Mouse (Mus musculus): ENCODE measurements around the gene Cfap69. TPM values are rescaled to one million over a fixed set of nuclear protein-coding genes. Genes with fewer than 3 reads are reported as not detected.

Gene Cfap69
- polyA plus RNA-seq, 1 experiment from 2014 or later = 2.9 TPM

GRCm38 (mm10) chr5:5648817-5649569 lies 15.0 kb downstream of the Cfap69 start:
- 65% methylated on average over 6 of the region's 6 CpGs for WGBS
- no peak for ATAC-seq (ENCODE audit: insufficient number of reproducible peaks, insufficient read depth, low FRiP score, low TSS enrichment, low read depth)

DNA sequence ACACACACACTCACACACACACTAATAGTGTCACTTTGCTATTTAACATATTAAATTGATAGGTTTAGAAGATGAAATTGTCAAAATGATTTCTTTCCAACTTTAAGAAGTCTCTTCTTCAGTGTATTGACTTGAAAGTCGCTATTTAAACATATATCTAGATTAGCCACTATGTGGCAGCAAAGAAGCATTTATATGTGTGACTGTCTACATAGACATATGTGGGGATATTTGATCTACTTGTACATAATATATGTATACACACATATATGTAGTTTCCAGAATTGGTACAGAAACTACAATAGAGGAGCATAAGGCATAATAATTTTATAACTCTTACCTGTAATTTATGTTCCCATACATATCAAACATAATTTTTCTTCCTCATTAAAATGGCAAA lies 17.9 kb downstream of the Cfap69 start:
- Histone ChIP-seq H3K4me2 (no peak overlapping the region), H3K27ac (no peak overlapping the region), H3K36me3 (no peaks in the 10 kb centered on the region), H3K9me3 (no peaks in the 10 kb centered on the region), H3K9ac (no peak overlapping the region), H3K27me3 (no peaks in the 10 kb centered on the region), H3K4me1 (no peaks in the 10 kb centered on the region), H3K4me3 (no peak overlapping the region)
- no peak for ATAC-seq (ENCODE audit: insufficient number of reproducible peaks, insufficient read depth, low FRiP score, low TSS enrichment, low read depth)
- 8% methylated on average over 1 of the region's 1 CpGs for WGBS

More at GRCm38 (mm10) chr5:5648817-5649569, 15.0 kb downstream of the Cfap69 start:
- H3K27me3 ChIP-seq = no peaks in the 10 kb centered on the region
- H3K4me1 ChIP-seq = no peaks in the 10 kb centered on the region
- H3K4me2 ChIP-seq = no peak overlapping the region
- no peak overlapping the region for H3K27ac ChIP-seq
- no peaks in the 10 kb centered on the region for H3K9me3 ChIP-seq
- H3K36me3 ChIP-seq = no peaks in the 10 kb centered on the region
- no peak overlapping the region for H3K4me3 ChIP-seq
- H3K9ac ChIP-seq = no peak overlapping the region

DNA sequence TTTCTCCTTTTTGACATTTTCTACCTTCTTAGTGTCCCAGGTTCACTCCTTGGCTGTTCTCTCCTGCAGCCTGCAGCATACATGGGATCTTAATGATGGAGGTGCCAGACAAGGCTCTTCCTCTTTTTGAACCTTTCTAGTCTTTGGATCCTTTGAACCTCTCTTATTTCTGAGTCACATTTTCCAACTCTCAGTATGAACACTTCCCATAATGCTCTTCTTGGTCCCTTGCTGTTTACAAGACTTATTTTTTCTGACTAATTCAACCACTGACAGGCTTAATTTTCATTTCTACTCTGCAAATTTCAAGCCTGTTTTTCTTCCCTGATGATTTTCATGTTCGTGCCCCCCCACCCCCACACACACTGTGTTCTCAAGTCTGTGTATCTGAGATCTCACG lies 25.5 kb downstream of the Cfap69 start:
- Histone ChIP-seq H3K27ac (no peak overlapping the region), H3K27me3 (no peaks in the 10 kb centered on the region), H3K9ac (no peak overlapping the region), H3K4me1 (no peaks in the 10 kb centered on the region), H3K4me2 (no peak overlapping the region), H3K36me3 (no peaks in the 10 kb centered on the region), H3K4me3 (no peak overlapping the region), H3K9me3 (no peaks in the 10 kb centered on the region)
- WGBS = 51% methylated on average over 2 of the region's 2 CpGs
- no peak for ATAC-seq (ENCODE audit: insufficient number of reproducible peaks, insufficient read depth, low FRiP score, low TSS enrichment, low read depth)

GRCm38 (mm10) chr5:5625491-5625890 lies 38.5 kb downstream of the Cfap69 start:
- Histone ChIP-seq H3K27me3 (no peaks in the 10 kb centered on the region), H3K4me1 (no peaks in the 10 kb centered on the region), H3K9ac (no peak overlapping the region), H3K4me3 (no peak overlapping the region), H3K36me3 (no peaks in the 10 kb centered on the region), H3K9me3 (no peaks in the 10 kb centered on the region), H3K27ac (no peak overlapping the region), H3K4me2 (no peak overlapping the region)
- ATAC-seq (ENCODE audit: insufficient number of reproducible peaks, insufficient read depth, low FRiP score, low TSS enrichment, low read depth) = no peak
- 53% methylated on average over 3 of the region's 3 CpGs for WGBS

GRCm38 (mm10) chr5:5618329-5618728 lies 45.7 kb downstream of the Cfap69 start:
- H3K27ac ChIP-seq = no peak overlapping the region
- no peak for ATAC-seq (ENCODE audit: insufficient number of reproducible peaks, insufficient read depth, low FRiP score, low TSS enrichment, low read depth)
- 55% methylated on average over 4 of the region's 4 CpGs for WGBS
- H3K4me1 ChIP-seq = no peaks in the 10 kb centered on the region
- H3K4me2 ChIP-seq = no peak overlapping the region
- H3K9ac ChIP-seq = no peak overlapping the region
- H3K36me3 ChIP-seq = no peaks in the 10 kb centered on the region
- no peaks in the 10 kb centered on the region for H3K9me3 ChIP-seq
- H3K27me3 ChIP-seq = no peaks in the 10 kb centered on the region
- H3K4me3 ChIP-seq = no peak overlapping the region

- Histone ChIP-seq H3K9ac (no peak overlapping the region), H3K9me3 (no peaks in the 10 kb centered on the region), H3K27ac (no peak overlapping the region), H3K4me3 (no peak overlapping the region), H3K4me2 (no peak overlapping the region), H3K36me3 (no peaks in the 10 kb centered on the region), H3K27me3 (no peaks in the 10 kb centered on the region), H3K4me1 (no peaks in the 10 kb centered on the region)
- no peak for ATAC-seq (ENCODE audit: insufficient number of reproducible peaks, insufficient read depth, low FRiP score, low TSS enrichment, low read depth)
- 48% methylated on average over 3 of the region's 3 CpGs for whole genome bisulfite sequencing
Observed at GRCm38 (mm10) chr5:5610540-5610939, 53.5 kb downstream of the Cfap69 start.

- ATAC-seq (ENCODE audit: insufficient number of reproducible peaks, insufficient read depth, low FRiP score, low TSS enrichment, low read depth) = no peak
- H3K4me3 ChIP-seq = no peak overlapping the region
- WGBS = 87% methylated on average over 3 of the region's 3 CpGs
Observed at GRCm38 (mm10) chr5:5587686-5588085, 76.4 kb downstream of the Cfap69 start.

GRCm38 (mm10) chr5:5573749-5574317 lies 90.2 kb downstream of the Cfap69 start, which contains the start of gene Gm8773:
Gene Gm8773 (plus strand): TSS chr5:5573799.
- 0 out of 2 replicates have a peak, but pooled peaks cover 9% of the 10 kb centered on the region for H3K4me1 ChIP-seq
- peak within 1 kb of the TSS; percentile 64 for H3K9ac ChIP-seq
- no peak; the same call in 1 of the 2 replicates for ATAC-seq (ENCODE audit: insufficient number of reproducible peaks, insufficient read depth, low FRiP score, low TSS enrichment, low read depth)
- WGBS = under 1% methylated on average over 24 of the region's 24 CpGs
- H3K4me3 ChIP-seq = peak within 1 kb of the TSS; percentile 57
- H3K9me3 ChIP-seq = no peaks in the 10 kb centered on the region
- H3K36me3 ChIP-seq = no peaks in the 10 kb centered on the region
- H3K27me3 ChIP-seq = peaks cover 11% of the 10 kb centered on the region
- H3K4me2 ChIP-seq = peak within 1 kb of the TSS; percentile 88
- no peak within 1 kb of the TSS for H3K27ac ChIP-seq

More at GRCm38 (mm10) chr5:5587686-5588085, 76.4 kb downstream of the Cfap69 start:
- no peaks in the 10 kb centered on the region for H3K9me3 ChIP-seq
- H3K4me2 ChIP-seq = no peak overlapping the region
- H3K36me3 ChIP-seq = no peaks in the 10 kb centered on the region
- H3K27me3 ChIP-seq = no peaks in the 10 kb centered on the region
- no peak overlapping the region for H3K27ac ChIP-seq
- no peak overlapping the region for H3K9ac ChIP-seq
- H3K4me1 ChIP-seq = no peaks in the 10 kb centered on the region

DNA sequence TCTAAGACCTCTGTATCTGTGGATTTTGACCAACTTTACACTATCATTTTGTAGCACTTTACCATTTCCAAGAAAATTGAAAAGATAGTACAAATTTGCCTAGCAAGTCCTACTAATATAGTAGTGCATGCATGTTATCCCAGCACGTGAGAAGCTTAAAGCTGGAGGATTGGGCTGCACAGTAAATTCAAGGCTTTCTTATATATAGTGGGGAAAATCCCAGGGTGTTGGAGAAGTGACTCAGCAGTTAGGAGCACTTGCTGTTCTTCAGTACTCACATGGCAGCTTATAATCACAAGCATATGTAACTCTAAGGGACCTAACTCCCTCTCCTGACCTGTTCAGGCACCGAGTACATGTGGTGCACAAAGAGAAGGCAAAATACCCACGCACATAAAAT lies 101.6 kb downstream of the Cfap69 start:
- WGBS = 56% methylated on average over 3 of the region's 3 CpGs
- 0 out of 2 replicates have a peak, but pooled peaks cover 2% of the 10 kb centered on the region for H3K9me3 ChIP-seq
- H3K4me1 ChIP-seq = peaks cover 8% of the 10 kb centered on the region

DNA sequence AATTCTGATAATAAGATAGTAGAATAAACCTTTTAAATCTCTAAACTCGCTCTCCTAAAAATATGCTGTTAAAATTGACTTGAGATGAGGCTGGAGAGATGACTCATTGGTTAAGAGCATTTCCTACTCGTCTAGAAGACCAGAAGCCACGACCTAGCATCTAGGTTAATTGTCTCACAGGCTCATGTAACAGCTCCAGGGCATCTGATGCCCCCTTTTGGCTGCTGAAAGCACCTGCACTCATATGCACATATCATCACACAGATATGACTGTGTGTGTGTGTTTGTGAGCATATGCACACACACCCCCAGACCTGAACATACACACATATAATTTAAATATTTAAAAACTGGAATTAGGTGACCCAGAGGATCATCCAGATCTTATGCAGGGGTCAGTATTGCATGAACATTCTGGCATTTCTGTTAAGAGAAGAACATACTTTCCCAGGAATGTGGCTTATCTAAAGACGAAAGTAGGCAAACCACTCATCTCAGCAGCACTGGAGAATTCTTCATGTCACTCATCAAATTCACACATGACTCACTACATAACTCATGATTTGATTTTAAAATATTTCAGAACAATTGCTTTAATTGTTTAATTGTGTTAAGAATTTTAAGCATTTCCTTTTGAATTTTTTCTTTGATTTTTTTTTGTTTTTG lies 102.9 kb downstream of the Cfap69 start:
- no peak for ATAC-seq (ENCODE audit: insufficient number of reproducible peaks, insufficient read depth, low FRiP score, low TSS enrichment, low read depth)
- no peak overlapping the region for H3K27ac ChIP-seq
- no peaks in the 10 kb centered on the region for H3K27me3 ChIP-seq
- no peak overlapping the region for H3K4me3 ChIP-seq
- WGBS = 63% methylated on average over 4 of the region's 4 CpGs
- peaks cover 8% of the 10 kb centered on the region for H3K4me1 ChIP-seq
- no peak overlapping the region for H3K4me2 ChIP-seq
- no peaks in the 10 kb centered on the region for H3K36me3 ChIP-seq
- H3K9me3 ChIP-seq = 0 out of 2 replicates have a peak, but pooled peaks cover 2% of the 10 kb centered on the region
- H3K9ac ChIP-seq = no peak overlapping the region

More for the DNA sequence above, 101.6 kb downstream of the Cfap69 start:
- H3K27ac ChIP-seq = no peak overlapping the region
- no peak for ATAC-seq (ENCODE audit: insufficient number of reproducible peaks, insufficient read depth, low FRiP score, low TSS enrichment, low read depth)
- no peaks in the 10 kb centered on the region for H3K27me3 ChIP-seq
- no peak overlapping the region for H3K4me2 ChIP-seq
- H3K36me3 ChIP-seq = no peaks in the 10 kb centered on the region
- H3K9ac ChIP-seq = no peak overlapping the region
- no peak overlapping the region for H3K4me3 ChIP-seq

DNA sequence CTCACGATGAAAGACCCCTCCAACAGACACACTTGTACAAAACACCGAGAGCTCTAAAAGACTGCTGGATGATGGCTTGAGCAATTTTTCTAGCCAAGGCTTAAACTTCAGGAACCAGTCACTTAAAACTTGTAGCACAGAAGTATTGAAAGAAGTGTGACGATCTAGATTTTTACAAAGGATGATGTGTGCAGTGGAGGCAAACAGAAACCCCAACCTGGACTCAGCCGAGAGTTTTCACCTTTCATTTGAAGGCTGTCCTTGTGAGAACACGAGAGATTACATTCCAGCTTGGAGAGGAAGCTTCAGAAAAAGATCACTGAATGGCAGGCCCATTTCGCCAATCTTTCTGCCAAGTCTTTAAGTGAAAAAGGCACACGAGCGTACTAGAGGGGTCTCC lies 104.2 kb downstream of the Cfap69 start:
- Histone ChIP-seq H3K27me3 (no peaks in the 10 kb centered on the region), H3K9me3 (0 out of 2 replicates have a peak, but pooled peaks cover 2% of the 10 kb centered on the region), H3K4me2 (peak overlapping the region; percentile 61), H3K4me1 (peaks cover 8% of the 10 kb centered on the region), H3K36me3 (peaks cover under 1% of the 10 kb centered on the region), H3K9ac (peak overlapping the region; percentile 86), H3K4me3 (peak overlapping the region; percentile 74), H3K27ac (peak overlapping the region; percentile 85)
- no peak for ATAC-seq (ENCODE audit: insufficient number of reproducible peaks, insufficient read depth, low FRiP score, low TSS enrichment, low read depth)
- 45% methylated on average over 8 of the region's 8 CpGs for WGBS

All from embryonic facial prominence, embryonic 13.5 days (tissue).